Mouse (Mus musculus): ENCODE results near the gene Zbtb21. TPM values are rescaled to one million over a fixed set of nuclear protein-coding genes. Genes with fewer than 3 reads are reported as not detected.
A peak's percentile ranks its signal among the peaks of the same experiment; 100 is the strongest.
"Not testable (repeated sequence)": the region's sequence is repeated elsewhere in the genome, so short reads cannot be mapped to it uniquely, and the experiment has no call there.

Gene Zbtb21
- polyA plus RNA-seq, 1 experiment from 2014 or later, result 14.5 TPM

DNA sequence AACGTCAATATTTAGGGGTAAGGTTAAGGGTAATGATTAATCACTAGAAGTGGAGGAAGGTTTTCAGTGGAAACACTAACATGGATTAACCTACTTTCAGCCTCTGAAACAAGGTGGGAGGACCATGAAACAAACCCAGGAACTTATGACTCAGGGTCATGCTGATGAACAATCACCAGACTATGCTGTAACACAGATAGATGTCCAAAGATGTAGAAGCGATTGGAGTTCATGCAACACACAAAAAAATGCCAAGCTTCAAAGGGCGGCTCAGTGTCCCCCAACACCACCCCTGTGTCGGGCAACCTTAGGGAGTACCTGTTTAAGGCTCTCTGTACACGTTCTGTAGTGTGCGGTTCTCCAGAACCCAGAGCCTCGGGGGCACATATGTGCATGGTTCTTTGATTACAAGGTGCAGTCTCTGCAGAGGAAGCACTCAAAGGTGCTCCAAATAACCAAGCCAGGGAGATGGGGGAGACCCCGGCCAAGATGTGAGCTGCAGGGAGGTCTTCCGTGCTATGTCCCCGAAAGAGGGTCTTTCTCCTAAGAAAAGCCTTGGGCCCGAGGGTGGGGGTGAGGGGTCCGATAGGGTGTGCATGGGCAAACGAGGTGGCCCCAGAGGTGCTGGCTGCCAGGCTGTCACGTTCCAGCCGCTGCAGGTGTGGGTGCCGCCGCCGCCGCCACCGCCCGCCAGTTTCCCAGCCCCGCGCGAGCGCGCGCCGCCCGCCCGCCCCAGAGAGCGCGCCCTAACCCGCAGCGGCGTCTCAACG is 856 bp downstream of the Zbtb21 start:
- H3K4me3 ChIP-seq, result peak overlapping the region; percentile 93
- H3K36me3 ChIP-seq (replicated peaks), result peaks cover 8% of the 10 kb centered on the region
- 10% methylated on average over 36 of the region's 36 CpGs for WGBS
- no peaks in the 10 kb centered on the region for H3K9me3 ChIP-seq
- DNase-seq (ENCODE audit: low spot score), result no peak
- H3K4me1 ChIP-seq, result peaks cover 19% of the 10 kb centered on the region
- H3K27me3 ChIP-seq (replicated peaks; ENCODE audit: low read depth, poor library complexity, severe bottlenecking), result no peaks in the 10 kb centered on the region
- peak overlapping the region; percentile 95 for H3K27ac ChIP-seq (replicated peaks)

DNA sequence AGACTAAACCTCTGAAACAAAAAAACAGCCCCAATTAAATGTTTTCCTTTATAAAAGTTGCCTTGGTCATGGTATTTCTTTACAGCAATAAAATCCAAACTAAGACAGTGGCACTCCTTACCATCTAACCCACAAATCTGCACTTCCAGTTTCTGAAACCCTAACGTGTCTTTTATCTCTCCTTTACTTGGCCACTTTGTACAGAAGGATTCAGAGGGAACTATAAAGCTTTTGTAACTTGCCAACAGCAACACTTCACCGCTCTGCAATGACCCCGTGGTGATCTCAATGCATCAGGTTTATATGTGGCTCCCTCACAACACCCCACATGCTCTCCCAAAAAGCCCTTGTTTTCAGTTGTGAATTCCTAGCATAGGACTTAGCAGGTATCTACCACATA is 2.1 kb downstream of the Zbtb21 start:
- Histone ChIP-seq H3K4me1 (peaks cover 19% of the 10 kb centered on the region), H3K36me3 (replicated peaks) (peaks cover 20% of the 10 kb centered on the region), H3K27me3 (replicated peaks; ENCODE audit: low read depth, poor library complexity, severe bottlenecking) (no peaks in the 10 kb centered on the region), H3K27ac (replicated peaks) (no peak overlapping the region), H3K4me3 (no peak overlapping the region), H3K9me3 (no peaks in the 10 kb centered on the region)
- WGBS, result 94% methylated on average over 3 of the region's 3 CpGs
- DNase-seq (ENCODE audit: low spot score), result no peak

DNA sequence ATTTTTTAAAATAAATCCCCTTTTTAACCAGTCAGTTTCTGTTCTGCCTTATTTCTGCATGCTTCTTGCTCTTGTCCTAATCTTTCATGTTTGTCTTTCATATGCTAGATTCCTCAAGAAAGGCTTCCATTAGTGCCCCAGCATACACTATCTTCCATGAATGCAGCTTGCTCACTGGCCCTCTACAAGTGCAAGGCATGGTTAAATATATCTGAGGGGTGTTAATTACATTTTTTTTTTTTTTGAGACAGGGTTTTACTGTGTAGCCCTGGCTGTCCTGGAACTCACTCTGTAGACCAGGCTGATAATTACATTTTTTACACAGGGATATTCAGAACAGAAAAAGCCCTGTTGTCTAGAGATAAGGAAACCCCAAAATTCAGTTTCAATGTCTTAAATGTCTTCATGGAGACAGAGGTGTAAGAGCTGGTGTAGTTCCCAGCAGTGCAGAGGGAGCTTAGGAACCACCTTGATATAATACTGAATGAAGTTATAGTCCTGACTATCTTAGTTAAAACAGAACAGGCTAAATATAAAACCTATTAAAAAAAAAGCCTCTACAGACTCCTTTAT is 3.9 kb downstream of the Zbtb21 start:
- Histone ChIP-seq H3K4me1 (peaks cover 19% of the 10 kb centered on the region), H3K27ac (replicated peaks) (no peak overlapping the region), H3K4me3 (no peak overlapping the region), H3K27me3 (replicated peaks; ENCODE audit: low read depth, poor library complexity, severe bottlenecking) (no peaks in the 10 kb centered on the region), H3K36me3 (replicated peaks) (peaks cover 37% of the 10 kb centered on the region), H3K9me3 (no peaks in the 10 kb centered on the region)
- DNase-seq (ENCODE audit: low spot score), result no peak

DNA sequence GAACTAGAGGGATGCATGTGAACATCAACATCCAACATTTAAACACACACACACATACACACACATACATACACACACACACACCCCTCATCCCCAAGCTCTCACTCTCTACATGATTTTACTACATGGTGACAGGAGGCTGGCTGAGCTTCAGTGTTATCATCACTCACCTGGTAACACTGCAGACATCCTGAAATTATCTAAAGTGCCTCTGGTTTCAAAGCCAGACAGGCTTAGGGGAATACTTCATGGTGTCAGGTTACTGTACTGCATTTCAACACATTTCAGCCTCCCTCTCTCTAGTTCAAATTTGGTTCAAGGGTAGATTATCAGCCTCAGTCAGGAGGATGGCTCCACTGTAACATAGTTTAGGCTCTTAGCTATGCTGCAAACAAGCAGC is 4.8 kb downstream of the Zbtb21 start:
- peaks cover 46% of the 10 kb centered on the region for H3K36me3 ChIP-seq (replicated peaks)
- H3K27ac ChIP-seq (replicated peaks), result no peak overlapping the region

DNA sequence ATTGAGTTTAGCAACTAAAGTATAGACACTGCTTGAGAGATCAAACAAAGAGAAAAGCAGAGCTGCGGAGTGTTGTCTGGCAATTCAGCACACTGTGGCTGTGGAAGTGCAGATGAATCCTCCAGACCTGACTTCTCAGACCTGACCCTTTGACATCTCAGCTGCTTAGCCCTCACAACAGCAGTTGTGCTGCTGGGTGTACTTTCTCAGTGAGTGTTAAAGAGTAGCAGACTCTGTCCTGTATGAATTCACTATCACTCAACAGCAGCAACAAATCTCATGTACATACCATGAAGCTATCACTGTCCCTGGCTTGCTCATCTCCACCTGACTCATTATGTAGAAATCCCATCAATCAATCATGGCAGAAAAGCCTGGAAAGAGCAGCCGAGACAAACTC is 6.4 kb downstream of the Zbtb21 start:
- Histone ChIP-seq H3K4me1 (peaks cover 11% of the 10 kb centered on the region), H3K27me3 (replicated peaks; ENCODE audit: low read depth, poor library complexity, severe bottlenecking) (no peaks in the 10 kb centered on the region), H3K36me3 (replicated peaks) (peaks cover 62% of the 10 kb centered on the region), H3K9me3 (no peaks in the 10 kb centered on the region), H3K27ac (replicated peaks) (no peak overlapping the region), H3K4me3 (no peak overlapping the region)
- WGBS, result 91% methylated on average over 2 of the region's 2 CpGs
- no peak for DNase-seq (ENCODE audit: low spot score)

More for the DNA sequence above, 4.8 kb downstream of the Zbtb21 start:
- H3K27me3 ChIP-seq (replicated peaks; ENCODE audit: low read depth, poor library complexity, severe bottlenecking), result no peaks in the 10 kb centered on the region
- DNase-seq (ENCODE audit: low spot score), result no peak
- H3K4me3 ChIP-seq, result no peak overlapping the region
- H3K9me3 ChIP-seq, result no peaks in the 10 kb centered on the region
- peaks cover 19% of the 10 kb centered on the region for H3K4me1 ChIP-seq

DNA sequence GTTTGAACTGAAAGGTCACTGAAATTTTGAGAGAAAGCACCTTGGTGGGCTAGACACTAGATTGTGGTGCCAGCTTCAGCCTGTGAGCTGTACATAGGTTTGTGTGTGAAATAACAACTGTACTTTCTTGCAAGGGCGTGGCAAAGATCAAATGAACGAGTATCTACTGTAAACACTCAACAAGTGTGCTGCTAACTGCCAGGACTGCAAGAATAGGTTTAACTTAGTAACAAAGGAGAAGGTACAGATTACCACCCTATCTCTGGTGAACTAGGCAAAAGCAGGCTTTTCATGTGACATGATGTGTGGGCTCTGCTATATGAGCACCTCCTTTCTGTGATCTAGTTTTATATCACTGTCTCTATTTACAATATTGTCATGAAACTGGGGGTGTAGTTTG is 9.1 kb downstream of the Zbtb21 start:
- Histone ChIP-seq H3K36me3 (replicated peaks) (peaks cover 82% of the 10 kb centered on the region), H3K27ac (replicated peaks) (no peak overlapping the region), H3K27me3 (replicated peaks; ENCODE audit: low read depth, poor library complexity, severe bottlenecking) (no peaks in the 10 kb centered on the region), H3K4me3 (no peak overlapping the region), H3K9me3 (no peaks in the 10 kb centered on the region), H3K4me1 (peaks cover 7% of the 10 kb centered on the region)
- WGBS, result 90% methylated on average over 2 of the region's 2 CpGs
- no peak for DNase-seq (ENCODE audit: low spot score)

DNA sequence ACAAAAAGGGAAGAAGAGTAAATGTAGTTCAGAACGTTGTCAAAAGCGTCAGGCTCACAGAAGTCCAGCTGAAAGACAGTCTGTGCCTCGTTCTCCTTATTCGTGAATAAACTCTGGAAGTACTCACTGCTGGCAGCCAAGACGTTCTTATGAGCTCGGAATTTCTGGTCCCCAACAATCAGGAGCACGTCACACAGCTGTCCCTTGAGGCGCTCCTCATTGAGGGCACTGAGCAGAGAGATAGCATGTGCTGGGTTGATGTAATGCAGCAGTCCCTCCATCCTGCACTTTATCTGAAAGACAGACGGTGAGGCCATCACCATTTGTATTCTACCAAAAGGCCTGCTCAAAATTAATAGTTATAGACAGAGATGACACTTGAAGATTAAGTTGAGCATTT is 9.6 kb downstream of the Zbtb21 start:
- no peaks in the 10 kb centered on the region for H3K27me3 ChIP-seq (replicated peaks; ENCODE audit: low read depth, poor library complexity, severe bottlenecking)
- no peak for DNase-seq (ENCODE audit: low spot score)
- peaks cover 6% of the 10 kb centered on the region for H3K4me1 ChIP-seq
- H3K9me3 ChIP-seq, result no peaks in the 10 kb centered on the region
- H3K27ac ChIP-seq (replicated peaks), result no peak overlapping the region
- 91% methylated on average over 9 of the region's 9 CpGs for WGBS
- no peak overlapping the region for H3K4me3 ChIP-seq
- peaks cover 86% of the 10 kb centered on the region for H3K36me3 ChIP-seq (replicated peaks)

DNA sequence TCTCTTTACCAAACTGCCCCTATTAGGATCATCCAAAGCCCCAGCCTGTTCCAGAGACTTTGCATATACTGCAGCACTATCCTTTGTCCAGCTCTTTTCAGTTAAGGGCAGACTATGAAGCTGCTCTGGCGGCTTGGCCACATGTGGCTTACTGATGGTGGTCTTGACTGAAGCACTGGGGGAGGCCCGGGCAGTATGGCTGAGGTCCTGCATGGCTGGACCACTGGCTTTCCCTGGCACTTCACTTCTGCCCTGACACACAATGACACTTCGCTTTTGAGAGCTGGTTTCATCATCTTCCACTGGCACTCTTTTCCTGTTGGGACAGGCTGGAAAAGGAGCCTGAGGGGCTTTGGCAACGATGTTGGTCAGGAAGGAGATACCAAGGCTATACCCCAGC is 10.1 kb downstream of the Zbtb21 start:
- peaks cover 2% of the 10 kb centered on the region for H3K4me1 ChIP-seq
- H3K4me3 ChIP-seq, result no peak overlapping the region
- no peaks in the 10 kb centered on the region for H3K9me3 ChIP-seq
- H3K36me3 ChIP-seq (replicated peaks), result peaks cover 86% of the 10 kb centered on the region
- H3K27me3 ChIP-seq (replicated peaks; ENCODE audit: low read depth, poor library complexity, severe bottlenecking), result no peaks in the 10 kb centered on the region
- no peak for DNase-seq (ENCODE audit: low spot score)
- no peak overlapping the region for H3K27ac ChIP-seq (replicated peaks)
- WGBS, result 92% methylated on average over 4 of the region's 4 CpGs

DNA sequence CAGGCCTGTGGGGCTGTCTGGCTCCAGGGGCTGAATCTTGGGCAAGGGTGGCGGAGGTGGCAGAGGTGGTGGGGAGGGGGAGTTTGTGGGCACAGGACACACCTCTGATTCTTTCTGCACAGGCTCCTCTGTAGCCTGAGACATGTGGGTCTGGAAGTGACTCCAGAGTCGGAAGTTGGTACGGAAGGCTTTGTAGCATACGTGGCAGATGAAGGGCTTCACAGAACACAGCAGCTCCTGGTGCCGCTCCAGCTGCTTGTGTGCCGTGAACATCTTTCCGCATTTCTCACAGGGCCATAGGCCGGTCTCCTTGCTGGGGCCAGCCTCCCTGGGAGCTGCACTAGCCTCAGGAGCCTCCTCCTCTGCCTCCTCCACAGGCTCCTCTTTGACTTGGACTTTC is 12.4 kb downstream of the Zbtb21 start:
- Histone ChIP-seq H3K9me3 (no peaks in the 10 kb centered on the region), H3K27me3 (replicated peaks; ENCODE audit: low read depth, poor library complexity, severe bottlenecking) (no peaks in the 10 kb centered on the region), H3K36me3 (replicated peaks) (peaks cover 70% of the 10 kb centered on the region), H3K4me1 (no peaks in the 10 kb centered on the region), H3K4me3 (no peak overlapping the region), H3K27ac (replicated peaks) (no peak overlapping the region)
- DNase-seq (ENCODE audit: low spot score), result no peak
- WGBS, result 97% methylated on average over 8 of the region's 8 CpGs

DNA sequence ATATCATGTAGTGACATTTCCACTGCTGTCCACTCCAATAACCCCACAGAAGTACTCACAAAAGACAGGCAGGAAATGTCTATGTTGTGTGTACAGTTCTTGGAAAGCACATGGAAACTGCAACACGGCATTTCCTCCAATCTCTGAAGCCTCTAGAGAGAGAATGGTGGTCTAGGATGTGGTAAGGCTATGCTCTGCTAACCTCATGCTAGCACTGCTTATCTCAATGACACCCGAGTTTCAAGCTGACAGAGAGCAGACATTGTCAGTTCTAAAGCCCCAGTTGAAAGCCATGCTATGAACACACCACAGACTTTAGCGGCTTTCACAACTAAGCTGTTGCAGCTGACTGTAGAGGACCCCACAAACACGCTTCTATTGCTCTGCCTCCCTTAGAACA is 13.6 kb downstream of the Zbtb21 start:
- no peaks in the 10 kb centered on the region for H3K27me3 ChIP-seq (replicated peaks; ENCODE audit: low read depth, poor library complexity, severe bottlenecking)
- WGBS, result 85% methylated on average over 4 of the region's 4 CpGs
- DNase-seq (ENCODE audit: low spot score), result no peak
- peaks cover 62% of the 10 kb centered on the region for H3K36me3 ChIP-seq (replicated peaks)
- no peak overlapping the region for H3K27ac ChIP-seq (replicated peaks)
- H3K4me1 ChIP-seq, result no peaks in the 10 kb centered on the region
- H3K9me3 ChIP-seq, result no peaks in the 10 kb centered on the region
- no peak overlapping the region for H3K4me3 ChIP-seq

DNA sequence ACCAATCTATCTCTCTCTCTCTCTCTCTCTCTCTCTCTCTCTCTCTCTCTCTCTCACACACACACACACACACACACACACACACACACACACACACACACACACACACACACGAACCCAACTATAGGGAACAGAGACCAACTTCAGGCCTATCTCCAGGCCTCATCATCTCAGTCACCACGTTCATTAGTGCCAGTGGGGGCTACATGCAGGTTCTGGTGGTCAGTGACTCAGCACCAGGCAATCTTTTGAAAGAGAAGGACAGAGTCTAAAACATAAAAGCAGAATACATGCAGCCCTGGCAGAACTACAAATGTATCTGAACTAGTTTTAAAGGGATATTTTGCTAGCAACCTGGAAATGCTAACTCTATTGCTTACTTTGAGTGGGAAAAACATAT is 15.4 kb downstream of the Zbtb21 start:
- WGBS, result 83% methylated on average over 2 of the region's 2 CpGs
- not testable (repeated sequence) for H3K27ac ChIP-seq (replicated peaks); H3K27me3 ChIP-seq (replicated peaks; ENCODE audit: low read depth, poor library complexity, severe bottlenecking); H3K9me3 ChIP-seq; H3K4me3 ChIP-seq; DNase-seq (ENCODE audit: low spot score); H3K4me1 ChIP-seq
- peaks cover 47% of the 10 kb centered on the region for H3K36me3 ChIP-seq (replicated peaks)

DNA sequence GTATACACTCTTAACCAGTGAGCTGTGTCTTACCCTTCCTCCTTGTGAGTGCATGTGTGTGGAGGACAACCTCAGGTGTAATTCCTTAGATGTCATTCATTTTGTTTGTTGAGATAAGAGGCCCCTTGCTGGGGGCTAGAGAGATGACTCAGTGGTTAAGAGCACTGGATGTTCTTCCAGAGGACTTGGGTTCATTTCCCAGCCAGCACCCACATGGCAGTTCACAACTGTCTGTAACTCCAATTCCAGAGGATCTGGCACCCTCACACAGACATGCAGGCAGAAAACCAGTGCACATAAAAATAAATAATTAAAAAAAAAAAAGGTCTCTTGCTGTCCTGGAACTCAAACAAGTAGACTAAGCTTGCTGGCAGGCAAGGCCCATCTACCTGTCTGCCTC is 20.6 kb downstream of the Zbtb21 start:
- no peaks in the 10 kb centered on the region for H3K9me3 ChIP-seq
- no peaks in the 10 kb centered on the region for H3K4me1 ChIP-seq
- no peak for DNase-seq (ENCODE audit: low spot score)
- no peaks in the 10 kb centered on the region for H3K27me3 ChIP-seq (replicated peaks; ENCODE audit: low read depth, poor library complexity, severe bottlenecking)
- H3K4me3 ChIP-seq, result no peak overlapping the region
- H3K27ac ChIP-seq (replicated peaks), result no peak overlapping the region
- peaks cover 6% of the 10 kb centered on the region; the same call in 1 of the 2 replicates for H3K36me3 ChIP-seq (replicated peaks)

DNA sequence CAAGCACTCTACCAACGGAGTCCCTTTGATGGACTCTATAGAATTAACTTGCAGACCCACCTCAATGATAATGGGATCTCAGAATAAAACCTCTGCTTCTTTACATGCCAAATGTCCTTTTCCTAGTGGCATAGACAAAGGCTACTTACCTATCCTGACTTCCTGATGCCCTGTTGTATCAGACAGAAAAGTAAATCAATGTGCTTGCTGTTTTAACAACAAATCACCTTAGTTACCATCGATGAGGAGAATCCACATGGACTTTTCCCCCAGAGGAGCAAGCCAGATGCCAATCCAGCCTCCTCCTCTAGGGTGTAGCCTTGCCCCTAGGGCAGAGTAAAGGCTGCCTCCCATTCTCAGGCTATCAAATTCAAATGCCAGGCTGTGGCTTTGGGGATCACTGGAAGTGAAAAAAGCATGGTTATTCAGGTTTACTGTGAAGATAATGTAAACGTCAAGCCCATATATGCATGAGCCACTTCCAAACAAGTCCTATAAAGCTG is 21.9 kb downstream of the Zbtb21 start:
- 86% methylated on average over 3 of the region's 3 CpGs for WGBS

More for the DNA sequence above, 21.9 kb downstream of the Zbtb21 start:
- DNase-seq (ENCODE audit: low spot score), result no peak
- H3K4me1 ChIP-seq, result no peaks in the 10 kb centered on the region
- no peaks in the 10 kb centered on the region for H3K27me3 ChIP-seq (replicated peaks; ENCODE audit: low read depth, poor library complexity, severe bottlenecking)
- H3K27ac ChIP-seq (replicated peaks), result no peak overlapping the region
- no peaks in the 10 kb centered on the region for H3K9me3 ChIP-seq
- no peak overlapping the region for H3K4me3 ChIP-seq
- peaks cover 6% of the 10 kb centered on the region; the same call in 1 of the 2 replicates for H3K36me3 ChIP-seq (replicated peaks)

Measured in embryonic facial prominence, embryonic 10.5 days (tissue).